Mouse (Mus musculus) limb, embryonic 15.5 days (tissue): ENCODE data around the gene Mrpl43. TPM values are rescaled to one million over a fixed set of nuclear protein-coding genes. Genes with fewer than 3 reads are reported as not detected.

Source experiments
- polyA plus RNA-seq: library from polyadenylated mRNA; unstranded; fragments of >200 nt; fragmentation: Nextera tagmentation; extraction: Ambion mirVana; gene quantifications from 2 replicates; pipeline ENCODE4 v1.2.1, GENCODE M21; 2015

Mrpl43 gene
- polyA plus RNA-seq, 1 experiment from 2014 or later: 65.1 TPM

Other genes starting within 250 kb of the Mrpl43 start
- 29.1 and 29.2 TPM in 2 replicates for gene Slf2, start 75.3 kb downstream of the Mrpl43 start, polyA plus RNA-seq
- 3.8 and 4.9 TPM in 2 replicates for gene Sema4g, start 17.3 kb downstream of the Mrpl43 start, polyA plus RNA-seq
- 19.6 and 19.8 TPM in 2 replicates for gene Twnk, start 779 bp downstream of the Mrpl43 start, polyA plus RNA-seq
- gene Lzts2, start 8.0 kb upstream of the Mrpl43 start, polyA plus RNA-seq: 66.8 and 68.3 TPM in 2 replicates
- 0.16 and 0.37 TPM in 2 replicates for gene Pdzd7, start 39.3 kb upstream of the Mrpl43 start, polyA plus RNA-seq
- 33.8 and 36.9 TPM in 2 replicates for gene Sfxn3, start 41.1 kb upstream of the Mrpl43 start, polyA plus RNA-seq
- 38.5 and 60.8 TPM in 2 replicates for gene Kazald1, start 68.8 kb upstream of the Mrpl43 start, polyA plus RNA-seq
- gene Tlx1, start 144.2 kb upstream of the Mrpl43 start, polyA plus RNA-seq: 0.87 and 0.88 TPM in 2 replicates
- 0.64 and 1.5 TPM in 2 replicates for gene Lbx1, start 229.4 kb upstream of the Mrpl43 start, polyA plus RNA-seq